Mouse (Mus musculus): ENCODE measurements around the gene Tbx2. TPM values are rescaled to one million over a fixed set of nuclear protein-coding genes. Genes with fewer than 3 reads are reported as not detected.

Tbx2 gene
- polyA plus RNA-seq, 1 experiment from 2014 or later, result 5.2 TPM

DNA sequence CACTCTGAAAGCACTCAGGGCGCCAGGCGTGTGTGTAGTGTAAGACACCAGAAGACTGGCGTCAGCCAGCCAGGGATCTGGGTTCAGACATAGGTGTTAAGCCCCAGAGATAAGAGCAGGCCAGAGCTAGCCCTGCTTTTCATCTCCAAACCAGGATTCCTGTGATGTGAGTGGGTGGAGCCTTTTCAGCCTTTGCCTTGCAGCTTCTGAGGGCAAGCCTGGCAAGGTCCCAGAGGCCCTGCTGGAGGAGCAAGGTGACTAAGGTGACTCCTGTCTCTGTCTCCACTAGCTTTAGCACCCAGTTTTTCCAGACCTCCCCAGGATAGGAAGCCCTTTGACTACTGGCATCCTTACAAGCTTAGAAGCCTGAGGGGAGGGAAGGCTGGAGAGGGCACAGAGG lies 13.9 kb upstream of the Tbx2 start:
- Histone ChIP-seq H3K9me3 (ENCODE audit: control insufficient read depth, low read length) (no peaks in the 10 kb centered on the region), H3K9ac (ENCODE audit: low read length) (no peak overlapping the region; the same call in 1 of the 2 replicates), H3K27ac (replicated peaks) (no peak overlapping the region), H3K4me2 (replicated peaks; ENCODE audit: low read depth) (no peak overlapping the region), H3K36me3 (ENCODE audit: control insufficient read depth, insufficient read depth, low read length) (no peaks in the 10 kb centered on the region; the same call in 1 of the 2 replicates), H3K27me3 (ENCODE audit: control insufficient read depth, insufficient read depth, low read length) (no peaks in the 10 kb centered on the region), H3K4me3 (ENCODE audit: low read depth, low read length) (no peak overlapping the region), H3K4me1 (replicated peaks; ENCODE audit: control insufficient read depth, insufficient read depth) (no peaks in the 10 kb centered on the region; the same call in 1 of the 2 replicates)
- ATAC-seq (ENCODE audit: low FRiP score, low TSS enrichment) (no peak), DNase-seq (ENCODE audit: low spot score) (no peak)
- TF ChIP-seq CTCF (IDR thresholded peaks at IDR 0.05; ENCODE audit: low read depth), result no peak
- TF ChIP-seq EP300 (optimal IDR thresholded peaks at IDR 0.05), result no peak
- WGBS, result 74% methylated on average over 3 of the region's 3 CpGs

DNA sequence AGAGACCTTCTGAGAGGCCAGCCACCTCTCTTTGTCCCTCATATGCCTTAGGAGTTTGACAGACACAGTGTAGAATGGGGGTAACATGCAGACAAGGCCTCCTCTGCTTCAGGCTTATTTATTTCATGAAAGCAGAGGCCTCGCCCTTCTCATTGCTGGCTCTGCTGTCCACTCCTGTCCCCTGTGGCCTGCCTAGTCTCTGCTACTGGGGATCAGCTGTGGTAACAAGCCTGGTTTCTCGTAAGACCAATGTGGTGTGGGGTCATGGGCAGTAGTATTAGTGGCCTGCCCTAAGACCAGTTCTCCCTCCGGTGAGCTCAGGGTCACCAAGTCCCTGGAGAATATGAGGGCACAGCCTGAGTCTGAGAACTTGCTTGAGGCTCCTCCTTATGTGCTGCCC lies 11.4 kb upstream of the Tbx2 start:
- Histone ChIP-seq H3K27ac (replicated peaks) (no peak overlapping the region), H3K9me3 (ENCODE audit: control insufficient read depth, low read length) (no peaks in the 10 kb centered on the region), H3K4me3 (ENCODE audit: low read depth, low read length) (no peak overlapping the region), H3K27me3 (ENCODE audit: control insufficient read depth, insufficient read depth, low read length) (no peaks in the 10 kb centered on the region), H3K9ac (ENCODE audit: low read length) (no peak overlapping the region), H3K4me2 (replicated peaks; ENCODE audit: low read depth) (no peak overlapping the region), H3K36me3 (ENCODE audit: control insufficient read depth, insufficient read depth, low read length) (no peaks in the 10 kb centered on the region; the same call in 1 of the 2 replicates), H3K4me1 (replicated peaks; ENCODE audit: control insufficient read depth, insufficient read depth) (no peaks in the 10 kb centered on the region; the same call in 1 of the 2 replicates)
- ATAC-seq (ENCODE audit: low FRiP score, low TSS enrichment) (no peak), DNase-seq (ENCODE audit: low spot score) (no peak)
- 94% methylated on average over 3 of the region's 3 CpGs for WGBS
- no peak for TF ChIP-seq CTCF (IDR thresholded peaks at IDR 0.05; ENCODE audit: low read depth)
- no peak for TF ChIP-seq EP300 (optimal IDR thresholded peaks at IDR 0.05)

DNA sequence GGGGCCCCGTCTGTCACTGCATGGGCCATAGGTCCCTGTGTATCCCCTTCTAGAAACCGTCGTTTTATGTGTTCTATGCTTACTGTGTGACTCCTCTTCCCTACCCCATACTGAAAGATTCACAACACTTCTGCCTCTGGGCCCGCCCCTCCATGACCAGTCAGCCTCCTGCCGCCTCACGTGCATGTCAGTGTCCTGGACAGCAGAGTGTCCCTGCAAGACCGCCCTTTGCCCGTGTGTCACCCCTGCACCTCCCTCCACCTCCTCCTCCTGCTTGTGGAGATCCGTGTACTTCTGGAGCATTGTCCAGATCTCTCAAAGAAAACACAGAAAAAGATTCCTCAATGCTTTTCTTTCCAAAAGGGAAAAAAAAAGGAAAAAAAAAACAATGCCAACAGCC lies 10.7 kb upstream of the Tbx2 start:
- Histone ChIP-seq H3K36me3 (ENCODE audit: control insufficient read depth, insufficient read depth, low read length) (no peaks in the 10 kb centered on the region; the same call in 1 of the 2 replicates), H3K4me1 (replicated peaks; ENCODE audit: control insufficient read depth, insufficient read depth) (no peaks in the 10 kb centered on the region; the same call in 1 of the 2 replicates), H3K27me3 (ENCODE audit: control insufficient read depth, insufficient read depth, low read length) (no peaks in the 10 kb centered on the region), H3K27ac (replicated peaks) (no peak overlapping the region), H3K9ac (ENCODE audit: low read length) (no peak overlapping the region), H3K4me3 (ENCODE audit: low read depth, low read length) (no peak overlapping the region), H3K4me2 (replicated peaks; ENCODE audit: low read depth) (no peak overlapping the region), H3K9me3 (ENCODE audit: control insufficient read depth, low read length) (no peaks in the 10 kb centered on the region)
- TF ChIP-seq CTCF (IDR thresholded peaks at IDR 0.05; ENCODE audit: low read depth) (no peak), EP300 (optimal IDR thresholded peaks at IDR 0.05) (no peak)
- WGBS, result 83% methylated on average over 9 of the region's 9 CpGs
- ATAC-seq (ENCODE audit: low FRiP score, low TSS enrichment) (no peak), DNase-seq (ENCODE audit: low spot score) (no peak)

DNA sequence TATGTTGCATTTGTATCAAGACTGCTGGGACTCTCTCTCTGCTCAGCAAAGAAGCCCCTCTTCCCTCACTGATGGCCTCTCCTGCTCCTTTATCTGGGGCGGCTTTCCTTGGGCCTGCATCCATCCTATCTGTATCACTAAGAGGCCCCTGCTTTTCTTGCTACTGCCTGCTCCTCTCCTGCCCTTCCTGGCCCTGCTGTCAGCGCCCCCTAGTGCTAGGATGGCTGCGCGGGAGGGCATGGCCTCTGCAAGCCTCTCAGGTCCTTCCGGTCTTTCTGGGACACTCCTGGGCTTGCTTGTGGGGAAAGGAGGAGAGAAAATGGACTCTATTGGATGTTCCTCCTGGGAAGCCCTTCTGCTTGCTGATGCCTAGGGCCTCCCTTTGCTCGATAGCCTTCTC lies 9.2 kb upstream of the Tbx2 start:
- Histone ChIP-seq H3K9ac (ENCODE audit: low read length) (0 out of 2 replicates have a peak overlapping the region, but pooled peaks have one; percentile 3), H3K27ac (replicated peaks) (no peak overlapping the region), H3K4me3 (ENCODE audit: low read depth, low read length) (no peak overlapping the region), H3K9me3 (ENCODE audit: control insufficient read depth, low read length) (no peaks in the 10 kb centered on the region), H3K4me2 (replicated peaks; ENCODE audit: low read depth) (no peak overlapping the region), H3K4me1 (replicated peaks; ENCODE audit: control insufficient read depth, insufficient read depth) (no peaks in the 10 kb centered on the region; the same call in 1 of the 2 replicates), H3K27me3 (ENCODE audit: control insufficient read depth, insufficient read depth, low read length) (no peaks in the 10 kb centered on the region), H3K36me3 (ENCODE audit: control insufficient read depth, insufficient read depth, low read length) (no peaks in the 10 kb centered on the region; the same call in 1 of the 2 replicates)
- DNase-seq (ENCODE audit: low spot score) (peak; percentile 92), ATAC-seq (ENCODE audit: low FRiP score, low TSS enrichment) (peak; percentile 69)
- TF ChIP-seq CTCF (IDR thresholded peaks at IDR 0.05; ENCODE audit: low read depth) (peak; percentile 98), EP300 (optimal IDR thresholded peaks at IDR 0.05) (no peak)
- 19% methylated on average over 6 of the region's 6 CpGs for WGBS

DNA sequence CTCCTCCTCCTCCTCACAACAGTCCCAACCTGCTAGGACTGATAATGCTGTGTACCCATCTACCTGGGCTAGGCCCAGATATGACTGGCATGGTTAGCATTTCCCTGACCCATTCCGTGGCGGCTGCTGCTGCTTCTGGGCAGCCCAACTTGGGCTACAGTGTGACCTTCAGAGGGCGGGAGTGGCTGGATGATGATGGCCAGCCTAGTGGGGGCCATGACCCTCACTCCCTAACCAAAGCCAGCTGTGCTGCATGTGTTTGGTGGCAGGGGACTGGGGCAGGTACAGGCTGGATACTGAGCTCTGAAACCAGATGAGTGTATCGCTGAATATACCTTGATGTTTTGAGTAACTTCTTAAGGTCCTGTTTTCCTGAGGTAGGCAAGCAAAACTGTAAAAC lies 8.6 kb upstream of the Tbx2 start:
- WGBS, result 86% methylated on average over 4 of the region's 4 CpGs
- H3K4me2 ChIP-seq (replicated peaks; ENCODE audit: low read depth), result no peak overlapping the region
- no peak overlapping the region for H3K9ac ChIP-seq (ENCODE audit: low read length)
- ATAC-seq (ENCODE audit: low FRiP score, low TSS enrichment) (no peak), DNase-seq (ENCODE audit: low spot score) (no peak)
- no peaks in the 10 kb centered on the region for H3K27me3 ChIP-seq (ENCODE audit: control insufficient read depth, insufficient read depth, low read length)
- H3K27ac ChIP-seq (replicated peaks), result no peak overlapping the region
- no peaks in the 10 kb centered on the region for H3K9me3 ChIP-seq (ENCODE audit: control insufficient read depth, low read length)
- TF ChIP-seq EP300 (optimal IDR thresholded peaks at IDR 0.05) (no peak), CTCF (IDR thresholded peaks at IDR 0.05; ENCODE audit: low read depth) (no peak)
- no peaks in the 10 kb centered on the region for H3K4me1 ChIP-seq (replicated peaks; ENCODE audit: control insufficient read depth, insufficient read depth)
- H3K4me3 ChIP-seq (ENCODE audit: low read depth, low read length), result no peak overlapping the region
- no peaks in the 10 kb centered on the region; the same call in 1 of the 2 replicates for H3K36me3 ChIP-seq (ENCODE audit: control insufficient read depth, insufficient read depth, low read length)

DNA sequence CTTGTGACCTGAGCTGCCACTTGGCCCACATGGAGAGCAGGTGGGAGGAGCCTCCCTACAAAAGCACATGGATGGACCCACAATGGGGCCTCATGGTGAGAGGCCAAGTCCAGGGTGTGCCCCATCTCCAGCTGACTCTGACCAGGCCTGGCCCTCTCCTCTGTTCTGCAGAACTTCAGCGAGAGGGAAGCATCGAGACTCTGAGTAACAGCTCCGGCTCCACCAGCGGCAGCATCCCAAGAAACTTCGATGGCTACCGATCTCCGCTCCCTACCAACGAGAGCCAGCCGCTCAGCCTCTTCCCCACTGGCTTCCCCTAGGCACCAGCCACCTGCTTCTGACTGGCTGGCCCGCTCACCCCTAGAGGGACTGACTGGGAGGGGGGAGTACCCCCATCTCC lies 7.3 kb upstream of the Tbx2 start:
- no peak for DNase-seq (ENCODE audit: low spot score)
- H3K9ac ChIP-seq (ENCODE audit: low read length), result no peak overlapping the region
- H3K27ac ChIP-seq (replicated peaks), result no peak overlapping the region
- no peaks in the 10 kb centered on the region for H3K9me3 ChIP-seq (ENCODE audit: control insufficient read depth, low read length)
- 82% methylated on average over 10 of the region's 10 CpGs for WGBS
- no peak for TF ChIP-seq CTCF (IDR thresholded peaks at IDR 0.05; ENCODE audit: low read depth)
- TF ChIP-seq EP300 (optimal IDR thresholded peaks at IDR 0.05), result no peak
- no peaks in the 10 kb centered on the region for H3K27me3 ChIP-seq (ENCODE audit: control insufficient read depth, insufficient read depth, low read length)
- H3K4me2 ChIP-seq (replicated peaks; ENCODE audit: low read depth), result no peak overlapping the region
- H3K36me3 ChIP-seq (ENCODE audit: control insufficient read depth, insufficient read depth, low read length), result no peaks in the 10 kb centered on the region; the same call in 1 of the 2 replicates
- no peak for ATAC-seq (ENCODE audit: low FRiP score, low TSS enrichment)
- peaks cover 1% of the 10 kb centered on the region; the same call in 1 of the 2 replicates for H3K4me1 ChIP-seq (replicated peaks; ENCODE audit: control insufficient read depth, insufficient read depth)
- no peak overlapping the region for H3K4me3 ChIP-seq (ENCODE audit: low read depth, low read length)
